9 mouse cellular contexts compared by ENCODE assay signal in genomic region chr4:127123391-127123790, GRCm38 (mm10). TPM values are rescaled to one million over a fixed set of nuclear protein-coding genes. Genes with fewer than 3 reads are reported as not detected.
DNase-seq lines count a peak whose midpoint lies in the region; ATAC-seq and TF ChIP-seq lines count a peak whose summit lies in the region.
"Had no signal": no experiment of that assay in that cellular context is flagged by ENCODE, and none has a peak within 500 bp of the region (broad histone marks: within the 10 kb centered on the region; RNA-seq: fewer than 3 reads in every experiment).

Gene Tmem35b, plus strand, starts transcription at chr4:127123691.

- no peak for TF ChIP-seq CTCF in heart, adult 2 months (IDR thresholded peaks at IDR 0.05)

- H3K27ac ChIP-seq in heart, embryonic 16.5 days (ENCODE audit: low read length), result no peak within 1 kb of the TSS
- no peak within 1 kb of the TSS for H3K27ac ChIP-seq in heart, adult 2 months
- no peak within 1 kb of the TSS for H3K27ac ChIP-seq in embryonic facial prominence, embryonic 15.5 days (replicated peaks)
- no peak within 1 kb of the TSS for H3K27ac ChIP-seq in limb, embryonic 12.5 days

- no peaks in the 10 kb centered on the region for H3K79me2 ChIP-seq in heart, adult 2 months (replicated peaks; ENCODE audit: control insufficient read depth, insufficient read depth, low read length)

- H3K36me3 ChIP-seq in heart, embryonic 16.5 days (ENCODE audit: control insufficient read depth, insufficient read depth), result peaks cover 7% of the 10 kb centered on the region; the same call in 1 of the 2 replicates
- H3K36me3 ChIP-seq in heart, adult 2 months (ENCODE audit: control insufficient read depth, insufficient read depth, low read length), result no peaks in the 10 kb centered on the region
- H3K36me3 ChIP-seq in embryonic facial prominence, embryonic 15.5 days, result peaks cover 10% of the 10 kb centered on the region; the same call in 1 of the 2 replicates
- H3K36me3 ChIP-seq in limb, embryonic 12.5 days, result peaks cover 12% of the 10 kb centered on the region

- H3K27me3 ChIP-seq in heart, embryonic 16.5 days (ENCODE audit: control insufficient read depth, insufficient read depth, low read length), result no peaks in the 10 kb centered on the region
- no peaks in the 10 kb centered on the region for H3K27me3 ChIP-seq in heart, adult 2 months (ENCODE audit: control insufficient read depth, insufficient read depth, low read length)
- H3K27me3 ChIP-seq in embryonic facial prominence, embryonic 15.5 days, result no peaks in the 10 kb centered on the region
- no peaks in the 10 kb centered on the region for H3K27me3 ChIP-seq in limb, embryonic 12.5 days

- TF ChIP-seq POLR2A in heart, adult 2 months (IDR thresholded peaks at IDR 0.05; ENCODE audit: insufficient read depth, low read depth, low read length), result no peak

- H3K4me1 ChIP-seq in heart, embryonic 16.5 days (ENCODE audit: control insufficient read depth, insufficient read depth, low read length), result peaks cover 6% of the 10 kb centered on the region
- H3K4me1 ChIP-seq in heart, adult 2 months (ENCODE audit: control insufficient read depth, insufficient read depth, low read length), result no peaks in the 10 kb centered on the region
- H3K4me1 ChIP-seq in embryonic facial prominence, embryonic 15.5 days, result peaks cover 3% of the 10 kb centered on the region; the same call in 1 of the 2 replicates
- H3K4me1 ChIP-seq in limb, embryonic 12.5 days (replicated peaks), result peaks cover 9% of the 10 kb centered on the region

- DNase-seq in heart, adult 2 months, result no peak
- no peak for DNase-seq in left cerebral cortex, adult 11 months (ENCODE audit: low spot score)
- DNase-seq in gastrocnemius, postnatal 25 days, result no peak
- DNase-seq: cerebellum, adult 11-12 months had no signal

- H3K4me3 ChIP-seq in heart, embryonic 16.5 days (ENCODE audit: low read length), result no peak within 1 kb of the TSS
- no peak within 1 kb of the TSS for H3K4me3 ChIP-seq in heart, adult 2 months
- no peak within 1 kb of the TSS for H3K4me3 ChIP-seq in embryonic facial prominence, embryonic 15.5 days (replicated peaks)
- H3K4me3 ChIP-seq in limb, embryonic 12.5 days (replicated peaks), result no peak within 1 kb of the TSS

- intact Hi-C loops in heart, adult 2 months (cut with DNase I), result no loop called here

- no peak for TF ChIP-seq EP300 in heart, adult 2 months (IDR thresholded peaks at IDR 0.05; ENCODE audit: insufficient read depth, low read depth, low read length)

- 89% methylated on average over 5 of the region's 5 CpGs for WGBS in heart, embryonic 16.5 days
- 91% methylated on average over 5 of the region's 5 CpGs for WGBS in heart, adult 2 months
- WGBS in embryonic facial prominence, embryonic 15.5 days, result 94% methylated on average over 5 of the region's 5 CpGs
- WGBS in limb, embryonic 12.5 days, result 95% methylated on average over 5 of the region's 5 CpGs

- H3K4me2 ChIP-seq in heart, embryonic 16.5 days (ENCODE audit: low read depth, low read length), result no peak within 1 kb of the TSS
- no peak within 1 kb of the TSS for H3K4me2 ChIP-seq in embryonic facial prominence, embryonic 15.5 days (replicated peaks)
- no peak within 1 kb of the TSS for H3K4me2 ChIP-seq in limb, embryonic 12.5 days

- ATAC-seq in heart, embryonic 16.5 days (replicated peaks; ENCODE audit: extremely low read depth, insufficient read depth, low FRiP score), result no peak
- no peak for ATAC-seq in activated CD4-positive, CD25-positive, alpha-beta regulatory T cell, adult 4 months
- no peak for ATAC-seq in embryonic facial prominence, embryonic 15.5 days (ENCODE audit: insufficient number of reproducible peaks, low FRiP score, low TSS enrichment, low read depth)
- ATAC-seq in limb, embryonic 12.5 days (ENCODE audit: insufficient number of reproducible peaks, insufficient read depth, low FRiP score, low TSS enrichment, low read depth), result no peak
- no peak for ATAC-seq in granulocyte monocyte progenitor cell, adult 5-6 weeks (replicated peaks; ENCODE audit: poor library complexity, severe bottlenecking)

- no peaks in the 10 kb centered on the region for H3K9me3 ChIP-seq in heart, embryonic 16.5 days (replicated peaks; ENCODE audit: control insufficient read depth, low read length)
- no peaks in the 10 kb centered on the region for H3K9me3 ChIP-seq in embryonic facial prominence, embryonic 15.5 days (replicated peaks)
- H3K9me3 ChIP-seq in limb, embryonic 12.5 days, result no peaks in the 10 kb centered on the region

- H3K9ac ChIP-seq in heart, embryonic 16.5 days (ENCODE audit: low read length), result no peak within 1 kb of the TSS
- H3K9ac ChIP-seq in heart, adult 2 months (ENCODE audit: low read depth, low read length), result no peak within 1 kb of the TSS
- no peak within 1 kb of the TSS for H3K9ac ChIP-seq in embryonic facial prominence, embryonic 15.5 days
- no peak within 1 kb of the TSS for H3K9ac ChIP-seq in limb, embryonic 12.5 days (replicated peaks)

RNA-seq across cellular contexts. Expression of gene Tmem35b, which starts in this region (rescaled TPM):
- polyA plus RNA-seq in heart, embryonic 16.5 days (2015; fragmentation: Nextera tagmentation; extraction: Ambion mirVana), result 14.2 and 14.4 TPM in 2 replicates
- 1 to 10 TPM; 1.4 to 2.0 TPM for total RNA-seq in heart, adult 2 months (2021)
- polyA plus RNA-seq in heart, adult 2 months (2012; rRNA removed), result 5.6 TPM in 2 replicates
- 10 to 100 TPM; 13.9 to 16.6 TPM for polyA plus RNA-seq in activated CD4-positive, CD25-positive, alpha-beta regulatory T cell, adult 4 months (2017; shearing (Covaris generic))
- polyA plus RNA-seq in embryonic facial prominence, embryonic 15.5 days (2015; fragmentation: Nextera tagmentation; extraction: Ambion mirVana), result 15.6 and 18.1 TPM in 2 replicates
- polyA plus RNA-seq in limb, embryonic 12.5 days (2016; fragmentation: Nextera tagmentation; extraction: Ambion mirVana), result 13.6 and 15.2 TPM in 2 replicates
- total RNA-seq in gastrocnemius, postnatal 25 days (2021), result 1 to 10 TPM in 1 of 2 experiments, under 1 TPM in 1; 0.74 to 1.3 TPM
- total RNA-seq in granulocyte monocyte progenitor cell, adult 5-6 weeks (2014; fragmentation: Nextera tagmentation), result 13.4 and 16.3 TPM in 2 replicates
- 7.2 and 9.2 TPM in 2 replicates for total RNA-seq in granulocyte monocyte progenitor cell, adult 5-6 weeks (2017)
